Mouse (Mus musculus) kidney, adult 2 months (tissue): ENCODE measurements around the gene Kremen1.

Source experiments
- CTCF ChIP-seq: fragments of 200-500 bp; conservative IDR thresholded peaks from 2 replicates; pipeline ENCODE4 v1.5.1; 2011; ENCODE audit warnings: low read depth, mild to moderate bottlenecking, control low read depth, low read length, moderate library complexity, mixed read lengths; ENCODE audit not compliant: insufficient read depth, insufficient read length
- POLR2A ChIP-seq: fragments of 200-500 bp; IDR thresholded peaks from one replicate; pipeline ENCODE4 v1.6.1; 2011; ENCODE audit warnings: low read depth, low read length, control low read depth

DNA sequence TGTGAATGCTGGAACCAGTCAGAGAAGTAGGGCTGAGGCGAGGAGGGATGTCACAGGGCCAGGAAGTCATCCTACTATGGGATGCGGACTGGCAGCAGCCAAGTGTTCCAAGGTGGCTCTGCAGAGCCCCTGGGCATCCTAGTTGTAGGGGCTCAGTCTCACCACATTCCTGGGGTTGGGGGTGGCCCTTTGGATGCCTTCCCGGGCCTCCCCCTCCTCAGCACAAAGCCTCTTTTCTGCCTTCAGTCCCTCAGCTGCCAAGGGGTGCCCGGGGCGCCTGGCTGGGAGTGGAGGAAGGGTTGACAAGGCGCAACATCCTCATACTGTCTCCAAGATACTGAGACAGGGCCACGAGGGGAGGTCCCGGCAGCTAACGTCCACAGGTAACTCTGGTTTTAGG, 111.4 kb downstream of the Kremen1 start:
- TF ChIP-seq CTCF (no peak), POLR2A (no peak)
